Mouse (Mus musculus) brain, embryonic 14.5 days (tissue): Measurements from ENCODE around the gene Sh3pxd2a. TPM values are rescaled to one million over a fixed set of nuclear protein-coding genes. Genes with fewer than 3 reads are reported as not detected.
A peak's percentile ranks its signal among the peaks of the same experiment; 100 is the strongest.

ENCODE experiments used
- DNase-seq: peaks from one replicate; pipeline ENCODE4 v3.0.0-alpha.2; 2011; ENCODE audit warnings: low read depth
- CTCF ChIP-seq: fragments of 200-500 bp; IDR thresholded peaks from 2 replicates; pipeline ENCODE4 v1.5.1; 2012; ENCODE audit warnings: inconsistent platforms, mild to moderate bottlenecking, moderate library complexity, borderline replicate concordance; ENCODE audit not compliant: insufficient read depth, insufficient read length; ENCODE audit errors: extremely low read depth
- POLR2A ChIP-seq: fragments of 200-500 bp; IDR thresholded peaks from 2 replicates; pipeline ENCODE4 v1.6.1; 2012; ENCODE audit warnings: mild to moderate bottlenecking, inconsistent platforms, borderline replicate concordance; ENCODE audit not compliant: poor library complexity, insufficient read depth, insufficient read length, severe bottlenecking; ENCODE audit errors: extremely low read depth
- polyA plus RNA-seq: library from polyadenylated mRNA; depleted of rRNA; stranded (reverse); fragments of >200 nt; gene quantifications from 2 replicates; pipeline ENCODE4 v1.2.3, GENCODE M21; 2012

Sh3pxd2a gene
- polyA plus RNA-seq, 1 experiment = 14.5 TPM

GRCm38 (mm10) chr19:47327896-47328882, 136.0 kb downstream of the Sh3pxd2a start:
- TF ChIP-seq POLR2A = no peak
- no peak for TF ChIP-seq CTCF
- no peak for DNase-seq

GRCm38 (mm10) chr19:47325881-47326280, 138.3 kb downstream of the Sh3pxd2a start:
- DNase-seq = peak; percentile 40
- peak; percentile 53; the same call in 1 of the 2 replicates for TF ChIP-seq CTCF
- no peak for TF ChIP-seq POLR2A

DNA sequence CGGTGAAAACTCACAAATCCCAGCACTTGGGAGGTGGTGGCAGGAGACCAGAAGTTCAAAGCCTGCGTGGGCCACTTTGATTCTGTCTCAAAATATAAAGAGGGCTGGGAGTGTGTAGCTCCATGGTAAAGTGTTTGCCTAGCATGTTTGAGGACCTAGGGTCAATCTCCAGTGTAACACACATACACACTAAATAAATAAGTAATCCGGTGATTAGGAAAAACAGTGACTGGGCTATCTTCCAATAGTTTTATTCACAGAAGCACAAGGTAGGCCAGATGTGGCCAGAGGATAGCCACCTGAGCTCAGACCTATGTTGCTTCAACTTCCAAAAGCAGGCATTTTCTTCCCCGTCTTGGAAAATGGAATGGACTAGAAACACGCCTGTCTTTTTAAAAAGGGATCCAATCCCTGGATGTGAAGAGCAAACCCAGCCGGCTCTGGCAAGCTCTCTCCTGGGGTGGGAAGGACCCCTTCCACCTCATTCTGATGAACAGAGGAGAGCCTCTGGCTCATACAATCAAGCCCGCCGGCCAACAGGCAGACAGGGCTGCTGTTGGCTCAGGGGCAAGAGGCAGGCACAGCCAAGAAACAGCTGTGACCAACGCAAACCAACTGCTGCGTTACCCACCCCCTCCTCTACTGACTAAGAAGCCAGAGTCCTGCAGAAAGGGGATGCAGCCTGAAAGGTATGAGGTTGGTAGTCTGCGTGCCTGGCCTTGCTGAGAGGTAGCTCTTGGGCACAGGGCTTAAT, 140.9 kb downstream of the Sh3pxd2a start:
- DNase-seq = peak; percentile 43
- TF ChIP-seq POLR2A (no peak), CTCF (no peak)

DNA sequence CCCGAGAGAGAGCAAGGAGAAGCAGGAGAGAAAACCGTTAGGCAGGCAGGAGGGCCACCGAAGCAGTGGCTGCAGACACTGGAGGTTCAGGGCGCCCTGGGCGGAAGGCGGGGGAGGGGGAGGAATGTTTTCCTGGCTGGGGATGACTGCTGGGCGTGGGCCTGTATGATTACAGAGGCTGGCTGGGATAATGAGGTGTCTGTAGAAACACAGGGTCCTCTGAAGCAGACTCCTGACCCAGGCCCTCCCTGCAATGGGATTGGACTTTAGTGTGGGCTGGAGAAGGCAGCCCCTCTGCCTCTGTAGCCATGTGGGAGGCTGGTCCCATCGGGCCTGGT, 143.9 kb downstream of the Sh3pxd2a start:
- peak; percentile 53 for DNase-seq
- TF ChIP-seq CTCF = no peak
- no peak for TF ChIP-seq POLR2A

GRCm38 (mm10) chr19:47319521-47320330, 144.5 kb downstream of the Sh3pxd2a start:
- no peak for TF ChIP-seq CTCF
- no peak for TF ChIP-seq POLR2A
- no peak for DNase-seq

DNA sequence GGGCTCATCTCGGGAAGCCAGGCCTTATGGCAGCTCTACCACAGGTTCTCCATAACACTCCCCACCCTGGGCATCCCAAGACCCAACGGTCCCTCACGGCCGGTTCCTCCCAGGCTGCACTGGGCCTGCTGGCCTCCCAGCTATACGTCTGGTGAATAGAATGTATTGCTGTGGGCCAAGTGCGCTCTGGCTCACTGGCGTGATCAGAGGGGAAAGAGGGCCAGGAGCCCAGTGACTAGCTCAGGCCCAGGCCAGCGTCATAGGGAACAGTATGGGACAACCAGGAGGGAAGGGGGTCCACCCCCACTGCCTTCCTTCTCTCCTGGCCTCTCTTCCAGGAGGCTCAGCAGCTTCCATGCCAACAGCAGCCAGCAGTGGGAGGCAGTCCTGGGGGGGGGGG, 145.1 kb downstream of the Sh3pxd2a start:
- no peak for DNase-seq
- TF ChIP-seq POLR2A = no peak
- no peak for TF ChIP-seq CTCF

DNA sequence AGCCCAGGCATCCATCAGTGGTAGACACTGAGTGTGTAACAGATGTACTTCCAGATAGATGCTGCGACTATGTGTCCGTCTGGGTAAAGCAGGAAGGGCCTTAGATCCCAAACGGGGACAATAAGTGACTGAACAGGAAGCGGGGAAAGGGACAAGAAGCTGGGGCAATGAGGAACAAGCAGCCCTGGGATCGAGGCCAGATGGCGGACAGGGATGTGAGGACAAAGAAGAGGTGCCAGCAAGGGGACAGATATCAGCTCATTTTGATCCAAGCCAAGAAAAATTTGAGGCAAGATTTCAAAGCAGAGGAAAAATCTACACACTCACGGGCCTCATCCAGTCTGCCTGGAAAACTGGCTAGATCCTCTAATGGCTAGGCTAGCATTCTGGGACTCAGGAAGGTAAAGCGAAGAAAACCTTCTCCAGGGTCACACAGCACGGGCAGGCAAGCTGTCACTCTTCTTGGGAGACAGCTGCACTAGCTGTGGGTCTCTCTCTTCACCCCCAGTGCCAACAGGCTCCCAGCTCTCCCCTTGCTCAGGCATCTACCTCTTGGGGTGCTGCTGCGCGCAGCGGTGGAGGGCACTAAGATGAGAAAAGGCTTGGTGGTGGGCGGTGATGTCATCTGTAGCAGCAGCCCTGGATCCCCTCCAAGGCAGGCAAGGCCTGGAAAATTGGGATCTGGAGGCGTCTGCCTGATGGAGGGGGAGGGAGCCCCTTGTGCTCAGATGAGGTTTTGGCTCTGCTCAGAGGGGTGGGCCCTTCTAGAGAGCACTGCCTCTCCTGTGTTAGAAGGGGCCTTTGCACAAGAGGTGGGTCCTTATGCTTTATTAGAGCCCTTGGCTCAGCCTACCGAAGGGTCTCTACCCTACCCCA, 146.9 kb downstream of the Sh3pxd2a start:
- peak; percentile 93 for DNase-seq
- no peak for TF ChIP-seq POLR2A

- peak; percentile 21 for DNase-seq
Measured at GRCm38 (mm10) chr19:47316288-47317062, 147.7 kb downstream of the Sh3pxd2a start.

GRCm38 (mm10) chr19:47315917-47316265, 148.3 kb downstream of the Sh3pxd2a start:
- no peak for DNase-seq
- TF ChIP-seq POLR2A (no peak), CTCF (no peak)

More at GRCm38 (mm10) chr19:47316288-47317062, 147.7 kb downstream of the Sh3pxd2a start:
- no peak for TF ChIP-seq CTCF
- TF ChIP-seq POLR2A = no peak

- no peak for TF ChIP-seq CTCF
- no peak for TF ChIP-seq POLR2A
- no peak for DNase-seq
Measured at GRCm38 (mm10) chr19:47315091-47315916, 148.9 kb downstream of the Sh3pxd2a start.
